Mouse (Mus musculus): ENCODE results near the gene Trim13.

DNA sequence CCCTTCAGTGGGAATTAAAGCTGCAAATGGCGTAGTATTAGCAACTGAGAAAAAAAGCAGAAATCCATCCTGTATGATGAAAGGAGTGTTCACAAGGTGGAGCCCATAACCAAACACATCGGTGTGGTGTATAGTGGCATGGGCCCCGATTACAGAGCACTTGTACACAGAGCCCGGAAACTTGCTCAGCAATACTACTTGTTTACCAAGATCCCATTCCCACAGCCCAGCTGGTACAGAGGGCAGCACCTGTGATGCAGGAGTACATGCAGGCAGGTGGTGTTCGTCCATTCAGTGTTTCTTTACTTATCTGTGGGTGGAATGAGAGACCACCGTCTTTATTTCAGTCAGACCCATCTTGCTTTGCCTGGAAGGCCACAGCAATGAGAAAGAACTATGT lies 39.1 kb upstream of the Trim13 start:
- TF ChIP-seq POLR2A (IDR thresholded peaks at IDR 0.05; ENCODE audit: insufficient read length, low read depth), result no peak
- no peak for TF ChIP-seq TCF12 (IDR thresholded peaks at IDR 0.05; ENCODE audit: insufficient read depth, poor library complexity, severe bottlenecking)
- no peak for TF ChIP-seq E2F4 (IDR thresholded peaks at IDR 0.05; ENCODE audit: insufficient read depth)
- TF ChIP-seq USF1 (IDR thresholded peaks at IDR 0.05; ENCODE audit: low read depth), result no peak
- no peak for TF ChIP-seq MYOG (IDR thresholded peaks at IDR 0.05; ENCODE audit: control insufficient read depth in 1 of 3, insufficient read depth in 1 of 3, insufficient read length in 2 of 3, low read depth in 2 of 3)
- TF ChIP-seq TCF3 (IDR thresholded peaks at IDR 0.05; ENCODE audit: insufficient read length, low read depth), result no peak
- TF ChIP-seq REST (IDR thresholded peaks at IDR 0.05; ENCODE audit: insufficient read depth, insufficient read length), result no peak
- TF ChIP-seq CEBPB (IDR thresholded peaks at IDR 0.05; ENCODE audit: insufficient read depth, poor library complexity, severe bottlenecking), result no peak
- TF ChIP-seq POLR2AphosphoS2 (IDR thresholded peaks at IDR 0.05; ENCODE audit: insufficient read length, low read depth), result no peak
- TF ChIP-seq MAX (IDR thresholded peaks at IDR 0.05; ENCODE audit: low read depth), result no peak
- no peak for TF ChIP-seq MYOD1 (IDR thresholded peaks at IDR 0.05; ENCODE audit: control insufficient read depth in 1 of 3, insufficient read length in 2 of 3, low read depth in 2 of 3)
